Mouse (Mus musculus) lung, embryonic 16.5 days (tissue): ENCODE data around the gene Tmem260. TPM values are rescaled to one million over a fixed set of nuclear protein-coding genes. Genes with fewer than 3 reads are reported as not detected.

ENCODE experiments used
- ATAC-seq: fragments of 200-750 bp; cut with Nextera tagmentation; 2 replicates; pipeline ENCODE4 v1.8.0; 2017; ENCODE audit warnings: low read depth, mild to moderate bottlenecking, moderate library complexity
- H3K27ac ChIP-seq: fragments of 300-500 bp; sonication (generic); 2 replicates; pipeline ENCODE4 v1.5.1; 2014; ENCODE audit warnings: mild to moderate bottlenecking, control low read depth, low read length
- H3K27me3 ChIP-seq: fragments of 300-500 bp; sonication (generic); 2 replicates; pipeline ENCODE4 v1.6.1; 2014; ENCODE audit warnings: low read depth, low read length, mixed read lengths; ENCODE audit not compliant: control insufficient read depth, insufficient read depth
- H3K36me3 ChIP-seq: fragments of 300-500 bp; sonication (generic); 2 replicates; pipeline ENCODE4 v1.6.1; 2014; ENCODE audit warnings: low read length; ENCODE audit not compliant: control insufficient read depth, insufficient read depth
- H3K4me1 ChIP-seq: fragments of 300-500 bp; sonication (generic); replicated peaks from 2 replicates; pipeline ENCODE4 v1.6.1; 2014; ENCODE audit warnings: low read length, mixed read lengths; ENCODE audit not compliant: control insufficient read depth, insufficient read depth
- H3K4me2 ChIP-seq: fragments of 300-500 bp; sonication (generic); 2 replicates; pipeline ENCODE4 v1.6.1; 2014; ENCODE audit warnings: low read depth, low read length, control low read depth
- H3K4me3 ChIP-seq: fragments of 300-500 bp; sonication (generic); 2 replicates; pipeline ENCODE4 v1.5.1; 2014; ENCODE audit warnings: mild to moderate bottlenecking, low read length, control low read depth
- H3K9ac ChIP-seq: fragments of 300-500 bp; sonication (generic); 2 replicates; pipeline ENCODE4 v1.6.1; 2014; ENCODE audit warnings: low read length, control low read depth
- H3K9me3 ChIP-seq: fragments of 300-500 bp; sonication (generic); 2 replicates; pipeline ENCODE4 v1.6.1; 2016; ENCODE audit warnings: low read length; ENCODE audit not compliant: control insufficient read depth
- WGBS: fragments of 180-500 bp; shearing (Covaris S2); extraction: QIAGEN DNeasy Blood & Tissue Kit; methylation state at CpG from one replicate; pipeline ENCODE4 v1.1.7; 2014; 5-methylcytosine and 5-hydroxymethylcytosine counted together
- polyA plus RNA-seq: library from polyadenylated mRNA; unstranded; fragments of >200 nt; fragmentation: Nextera tagmentation; extraction: Ambion mirVana; gene quantifications from 2 replicates; pipeline ENCODE4 v1.2.1, GENCODE M21; 2015

Gene Tmem260
- polyA plus RNA-seq, 1 experiment from 2014 or later = 23.5 TPM

GRCm38 (mm10) chr14:48558975-48559374 lies 113.1 kb downstream of the Tmem260 start:
- no peak overlapping the region for H3K27ac ChIP-seq
- H3K4me1 ChIP-seq = no peaks in the 10 kb centered on the region
- H3K9me3 ChIP-seq = no peaks in the 10 kb centered on the region
- ATAC-seq = no peak
- no peak overlapping the region for H3K4me2 ChIP-seq
- H3K36me3 ChIP-seq = no peaks in the 10 kb centered on the region
- WGBS = 44% methylated on average over 4 of the region's 4 CpGs
- no peaks in the 10 kb centered on the region for H3K27me3 ChIP-seq
- H3K4me3 ChIP-seq = no peak overlapping the region
- H3K9ac ChIP-seq = no peak overlapping the region

DNA sequence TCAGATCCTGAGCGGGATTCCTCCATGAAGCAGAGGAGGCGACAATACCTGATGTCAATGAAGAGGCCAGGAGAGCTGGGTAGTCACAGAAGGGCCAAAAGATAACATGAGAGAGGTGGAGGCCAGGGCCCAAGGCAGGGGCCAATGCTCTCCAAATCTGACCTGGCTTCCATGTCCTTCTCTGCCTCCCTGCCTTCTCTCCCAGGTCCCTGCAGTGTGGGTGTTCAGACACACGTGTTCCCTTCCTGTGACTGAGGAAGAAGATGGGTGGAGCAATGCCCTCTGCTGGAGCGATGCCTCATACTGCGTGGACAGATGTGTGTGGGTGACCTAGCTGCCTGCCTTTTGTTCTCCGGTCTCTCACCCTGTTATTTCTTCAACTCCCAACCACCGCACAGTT lies 113.8 kb downstream of the Tmem260 start:
- Histone ChIP-seq H3K9ac (no peak overlapping the region), H3K4me3 (no peak overlapping the region), H3K36me3 (no peaks in the 10 kb centered on the region), H3K27ac (no peak overlapping the region), H3K4me1 (no peaks in the 10 kb centered on the region), H3K4me2 (no peak overlapping the region), H3K27me3 (no peaks in the 10 kb centered on the region), H3K9me3 (no peaks in the 10 kb centered on the region)
- ATAC-seq = no peak
- WGBS = 66% methylated on average over 7 of the region's 7 CpGs

GRCm38 (mm10) chr14:48566596-48566995 lies 120.7 kb downstream of the Tmem260 start:
- Histone ChIP-seq H3K4me2 (no peak overlapping the region), H3K27me3 (no peaks in the 10 kb centered on the region), H3K9me3 (no peaks in the 10 kb centered on the region), H3K36me3 (no peaks in the 10 kb centered on the region), H3K9ac (no peak overlapping the region), H3K4me1 (no peaks in the 10 kb centered on the region), H3K27ac (no peak overlapping the region), H3K4me3 (no peak overlapping the region)
- no peak for ATAC-seq
- WGBS = 67% methylated on average over 7 of the region's 7 CpGs

Other genes starting within 250 kb of the Tmem260 start
- not detected in 2 replicates for gene Otx2, start 227.7 kb downstream of the Tmem260 start, polyA plus RNA-seq